Mouse (Mus musculus): Measurements from ENCODE around the gene Ptch1. TPM values are rescaled to one million over a fixed set of nuclear protein-coding genes. Genes with fewer than 3 reads are reported as not detected.

Ptch1 gene
- polyA plus RNA-seq, 1 experiment from 2014 or later = 79.8 TPM

DNA sequence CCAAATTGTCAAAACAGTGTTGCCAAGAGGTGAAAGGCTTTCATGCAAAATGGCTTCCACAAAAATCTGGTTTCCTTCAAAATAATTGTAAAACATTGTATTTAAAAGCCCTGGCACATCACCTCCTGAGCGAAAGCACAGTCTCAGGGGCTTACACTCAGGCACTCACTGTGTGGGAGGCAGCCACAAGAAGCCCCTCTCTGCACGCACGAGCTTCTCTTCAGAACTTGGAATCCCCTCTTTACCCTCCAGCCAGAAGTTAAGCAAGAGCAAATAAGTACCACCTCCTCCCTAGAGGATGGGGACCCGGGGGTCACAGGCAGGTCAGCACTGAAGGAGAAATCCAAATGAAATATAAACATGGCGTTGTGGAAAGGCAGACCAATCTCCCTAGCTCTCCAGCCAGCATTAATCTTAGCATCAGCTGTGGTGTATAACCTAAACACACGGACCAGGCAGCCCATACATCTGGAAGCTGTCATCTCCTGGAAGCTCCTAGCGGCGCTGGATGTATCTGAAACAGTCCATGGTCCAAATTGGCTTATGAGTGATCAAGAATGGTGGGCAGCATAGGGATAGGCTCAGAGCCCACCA, 15.0 kb downstream of the Ptch1 start:
- Histone ChIP-seq H3K4me2 (replicated peaks; ENCODE audit: low read depth, low read length) (peak overlapping the region; percentile 95), H3K9me3 (ENCODE audit: control insufficient read depth, low read depth, low read length) (no peaks in the 10 kb centered on the region), H3K36me3 (ENCODE audit: control insufficient read depth, insufficient read depth, low read length) (peaks cover 26% of the 10 kb centered on the region), H3K4me3 (ENCODE audit: low read depth, low read length) (peak overlapping the region; percentile 28; the same call in 1 of the 2 replicates), H3K4me1 (ENCODE audit: control insufficient read depth, insufficient read depth, low read length) (peaks cover 70% of the 10 kb centered on the region), H3K27me3 (ENCODE audit: control insufficient read depth, insufficient read depth, low read length) (no peaks in the 10 kb centered on the region), H3K27ac (ENCODE audit: low read length) (peak overlapping the region; percentile 85), H3K9ac (replicated peaks; ENCODE audit: low read depth, low read length) (peak overlapping the region; percentile 32; the same call in 1 of the 2 replicates)
- peak; percentile 68; the same call in 1 of the 2 replicates for ATAC-seq (ENCODE audit: insufficient number of reproducible peaks, insufficient read depth, low FRiP score, low read depth)
- WGBS = 10% methylated on average over 8 of the region's 8 CpGs

GRCm38 (mm10) chr13:63556431-63556830, 17.0 kb downstream of the Ptch1 start:
- Histone ChIP-seq H3K4me1 (ENCODE audit: control insufficient read depth, insufficient read depth, low read length) (peaks cover 81% of the 10 kb centered on the region), H3K27ac (ENCODE audit: low read length) (peak overlapping the region; percentile 85), H3K9me3 (ENCODE audit: control insufficient read depth, low read depth, low read length) (no peaks in the 10 kb centered on the region), H3K4me3 (ENCODE audit: low read depth, low read length) (peak overlapping the region; percentile 28; the same call in 1 of the 2 replicates), H3K4me2 (replicated peaks; ENCODE audit: low read depth, low read length) (peak overlapping the region; percentile 95), H3K27me3 (ENCODE audit: control insufficient read depth, insufficient read depth, low read length) (no peaks in the 10 kb centered on the region), H3K36me3 (ENCODE audit: control insufficient read depth, insufficient read depth, low read length) (peaks cover 18% of the 10 kb centered on the region), H3K9ac (replicated peaks; ENCODE audit: low read depth, low read length) (peak overlapping the region; percentile 21; the same call in 1 of the 2 replicates)
- no peak for ATAC-seq (ENCODE audit: insufficient number of reproducible peaks, insufficient read depth, low FRiP score, low read depth)
- WGBS = 9% methylated on average over 1 of the region's 1 CpGs

GRCm38 (mm10) chr13:63555885-63556284, 17.5 kb downstream of the Ptch1 start:
- H3K27me3 ChIP-seq (ENCODE audit: control insufficient read depth, insufficient read depth, low read length) = no peaks in the 10 kb centered on the region
- peak overlapping the region; percentile 85 for H3K27ac ChIP-seq (ENCODE audit: low read length)
- WGBS = 20% methylated on average over 5 of the region's 5 CpGs
- peak overlapping the region; percentile 95 for H3K4me2 ChIP-seq (replicated peaks; ENCODE audit: low read depth, low read length)
- peak overlapping the region; percentile 21 for H3K9ac ChIP-seq (replicated peaks; ENCODE audit: low read depth, low read length)
- H3K4me1 ChIP-seq (ENCODE audit: control insufficient read depth, insufficient read depth, low read length) = peaks cover 86% of the 10 kb centered on the region
- H3K36me3 ChIP-seq (ENCODE audit: control insufficient read depth, insufficient read depth, low read length) = peaks cover 19% of the 10 kb centered on the region; the same call in 1 of the 2 replicates
- H3K4me3 ChIP-seq (ENCODE audit: low read depth, low read length) = peak overlapping the region; percentile 28
- ATAC-seq (ENCODE audit: insufficient number of reproducible peaks, insufficient read depth, low FRiP score, low read depth) = no peak
- no peaks in the 10 kb centered on the region for H3K9me3 ChIP-seq (ENCODE audit: control insufficient read depth, low read depth, low read length)

- H3K9me3 ChIP-seq (ENCODE audit: control insufficient read depth, low read depth, low read length) = no peaks in the 10 kb centered on the region
- H3K36me3 ChIP-seq (ENCODE audit: control insufficient read depth, insufficient read depth, low read length) = peaks cover 20% of the 10 kb centered on the region; the same call in 1 of the 2 replicates
- H3K27me3 ChIP-seq (ENCODE audit: control insufficient read depth, insufficient read depth, low read length) = no peaks in the 10 kb centered on the region
- peak overlapping the region; percentile 85; the same call in 1 of the 2 replicates for H3K27ac ChIP-seq (ENCODE audit: low read length)
- WGBS = 32% methylated on average over 11 of the region's 11 CpGs
- ATAC-seq (ENCODE audit: insufficient number of reproducible peaks, insufficient read depth, low FRiP score, low read depth) = no peak
- H3K4me3 ChIP-seq (ENCODE audit: low read depth, low read length) = peak overlapping the region; percentile 3; the same call in 1 of the 2 replicates
- peaks cover 91% of the 10 kb centered on the region for H3K4me1 ChIP-seq (ENCODE audit: control insufficient read depth, insufficient read depth, low read length)
- H3K4me2 ChIP-seq (replicated peaks; ENCODE audit: low read depth, low read length) = peak overlapping the region; percentile 95
- H3K9ac ChIP-seq (replicated peaks; ENCODE audit: low read depth, low read length) = peak overlapping the region; percentile 21; the same call in 1 of the 2 replicates
These were observed 18.8 kb downstream of the Ptch1 start for GRCm38 (mm10) chr13:63554569-63554968.

DNA sequence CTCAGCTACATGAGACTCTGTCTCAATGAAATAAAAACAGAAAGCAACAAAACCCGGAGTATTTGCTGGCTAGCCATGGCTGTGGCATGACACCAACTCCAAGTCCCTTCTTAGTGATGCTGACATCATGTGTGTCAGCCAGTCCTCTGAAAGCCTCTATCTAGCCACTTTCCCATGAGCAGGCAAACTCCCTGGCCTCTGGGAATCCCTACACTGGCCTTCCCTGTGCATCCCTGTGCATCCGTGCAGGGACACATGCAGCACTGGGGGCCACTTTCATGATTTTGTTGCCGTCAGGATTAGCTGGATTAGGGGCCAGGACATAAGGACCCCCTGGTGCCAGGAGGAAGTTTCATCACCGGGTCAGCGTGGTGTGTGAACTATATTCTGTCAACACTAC, 20.0 kb downstream of the Ptch1 start:
- H3K27ac ChIP-seq (ENCODE audit: low read length) = peak overlapping the region; percentile 49; the same call in 1 of the 2 replicates
- H3K36me3 ChIP-seq (ENCODE audit: control insufficient read depth, insufficient read depth, low read length) = peaks cover 17% of the 10 kb centered on the region; the same call in 1 of the 2 replicates
- peaks cover 93% of the 10 kb centered on the region for H3K4me1 ChIP-seq (ENCODE audit: control insufficient read depth, insufficient read depth, low read length)
- no peak overlapping the region for H3K4me3 ChIP-seq (ENCODE audit: low read depth, low read length)
- no peaks in the 10 kb centered on the region for H3K9me3 ChIP-seq (ENCODE audit: control insufficient read depth, low read depth, low read length)
- 43% methylated on average over 5 of the region's 5 CpGs for WGBS
- no peak for ATAC-seq (ENCODE audit: insufficient number of reproducible peaks, insufficient read depth, low FRiP score, low read depth)
- H3K27me3 ChIP-seq (ENCODE audit: control insufficient read depth, insufficient read depth, low read length) = no peaks in the 10 kb centered on the region
- H3K4me2 ChIP-seq (replicated peaks; ENCODE audit: low read depth, low read length) = peak overlapping the region; percentile 95; the same call in 1 of the 2 replicates
- no peak overlapping the region for H3K9ac ChIP-seq (replicated peaks; ENCODE audit: low read depth, low read length)

DNA sequence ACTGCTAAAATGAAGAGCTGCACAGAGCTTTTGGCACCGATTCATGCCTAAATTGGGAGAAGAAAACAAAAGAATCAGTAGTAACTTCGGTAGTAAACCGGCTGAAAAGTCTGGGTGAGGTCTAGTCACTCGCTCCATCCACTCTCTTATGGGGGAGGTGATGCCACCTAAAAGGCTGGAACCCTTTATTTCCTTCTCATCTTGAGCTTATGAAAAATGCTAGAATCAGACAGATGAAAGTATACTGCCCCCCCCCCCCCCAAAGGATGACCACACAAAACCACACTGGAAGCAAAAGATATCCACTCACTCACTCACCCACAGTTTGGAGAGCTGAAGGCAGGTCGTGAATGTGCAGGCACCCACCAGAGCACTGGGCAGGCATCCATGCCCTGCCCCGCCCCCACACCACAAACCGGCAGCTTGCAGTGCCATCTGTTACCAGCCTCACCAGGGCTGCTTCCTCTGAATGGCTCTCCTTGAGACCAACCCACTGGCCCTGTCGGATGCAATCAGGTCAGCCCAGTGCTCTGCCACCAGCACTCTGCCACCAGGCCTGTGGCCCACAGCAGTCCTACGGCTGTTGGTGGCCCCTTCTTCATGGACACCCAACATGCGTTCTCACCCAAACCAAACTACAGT, 21.0 kb downstream of the Ptch1 start:
- peak overlapping the region; percentile 28 for H3K4me2 ChIP-seq (replicated peaks; ENCODE audit: low read depth, low read length)
- peaks cover 84% of the 10 kb centered on the region for H3K4me1 ChIP-seq (ENCODE audit: control insufficient read depth, insufficient read depth, low read length)
- WGBS = 44% methylated on average over 10 of the region's 10 CpGs
- H3K9me3 ChIP-seq (ENCODE audit: control insufficient read depth, low read depth, low read length) = no peaks in the 10 kb centered on the region
- peaks cover 23% of the 10 kb centered on the region for H3K36me3 ChIP-seq (ENCODE audit: control insufficient read depth, insufficient read depth, low read length)
- H3K27me3 ChIP-seq (ENCODE audit: control insufficient read depth, insufficient read depth, low read length) = no peaks in the 10 kb centered on the region
- H3K27ac ChIP-seq (ENCODE audit: low read length) = peak overlapping the region; percentile 68
- H3K4me3 ChIP-seq (ENCODE audit: low read depth, low read length) = 0 out of 2 replicates have a peak overlapping the region, but pooled peaks have one; percentile 3
- no peak overlapping the region; the same call in 1 of the 2 replicates for H3K9ac ChIP-seq (replicated peaks; ENCODE audit: low read depth, low read length)
- 0 out of 2 replicates have a peak, but pooled peaks have one; percentile 20 for ATAC-seq (ENCODE audit: insufficient number of reproducible peaks, insufficient read depth, low FRiP score, low read depth)

DNA sequence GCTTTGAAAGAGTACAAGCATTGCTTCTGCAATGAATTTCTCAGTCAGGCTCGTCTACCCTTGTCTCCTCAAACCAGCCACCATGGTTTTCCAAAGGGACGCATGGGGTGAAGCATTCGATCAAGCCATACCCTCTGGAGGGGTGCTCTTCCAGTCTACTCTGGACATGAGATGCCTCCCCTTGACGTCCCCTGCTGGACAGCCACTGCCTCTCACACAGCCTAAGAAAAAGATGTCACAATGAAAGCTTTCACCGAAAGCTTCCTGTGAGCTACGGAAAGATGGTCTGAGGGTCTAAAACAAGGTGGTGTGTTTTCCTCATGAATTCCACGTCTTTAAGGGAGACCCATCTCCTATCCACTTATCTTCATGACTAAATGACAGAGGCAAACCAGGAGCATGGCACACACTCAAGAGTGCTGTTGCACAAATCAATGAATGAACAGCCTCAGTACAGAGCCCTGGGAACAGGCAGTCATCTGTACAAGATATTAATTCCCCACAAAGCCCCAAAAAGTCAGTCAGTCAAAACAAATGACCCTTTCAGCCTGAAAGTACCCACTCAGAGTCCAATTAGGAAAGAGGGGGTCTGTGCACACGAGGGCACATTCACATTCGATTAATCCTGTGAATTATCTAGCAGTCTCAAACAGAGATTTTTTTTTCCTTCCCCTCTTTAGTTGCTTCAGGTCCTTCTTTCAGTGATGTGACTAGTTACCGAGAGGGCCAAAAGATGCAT, 21.7 kb downstream of the Ptch1 start:
- peaks cover 77% of the 10 kb centered on the region for H3K4me1 ChIP-seq (ENCODE audit: control insufficient read depth, insufficient read depth, low read length)
- H3K9me3 ChIP-seq (ENCODE audit: control insufficient read depth, low read depth, low read length) = no peaks in the 10 kb centered on the region
- H3K36me3 ChIP-seq (ENCODE audit: control insufficient read depth, insufficient read depth, low read length) = peaks cover 27% of the 10 kb centered on the region
- 46% methylated on average over 10 of the region's 10 CpGs for WGBS
- peak overlapping the region; percentile 68 for H3K27ac ChIP-seq (ENCODE audit: low read length)
- H3K4me2 ChIP-seq (replicated peaks; ENCODE audit: low read depth, low read length) = peak overlapping the region; percentile 28; the same call in 1 of the 2 replicates
- no peaks in the 10 kb centered on the region for H3K27me3 ChIP-seq (ENCODE audit: control insufficient read depth, insufficient read depth, low read length)
- ATAC-seq (ENCODE audit: insufficient number of reproducible peaks, insufficient read depth, low FRiP score, low read depth) = no peak
- H3K9ac ChIP-seq (replicated peaks; ENCODE audit: low read depth, low read length) = no peak overlapping the region
- H3K4me3 ChIP-seq (ENCODE audit: low read depth, low read length) = no peak overlapping the region

- Histone ChIP-seq H3K27me3 (ENCODE audit: control insufficient read depth, insufficient read depth, low read length) (no peaks in the 10 kb centered on the region), H3K4me2 (replicated peaks; ENCODE audit: low read depth, low read length) (no peak overlapping the region; the same call in 1 of the 2 replicates), H3K4me3 (ENCODE audit: low read depth, low read length) (no peak overlapping the region), H3K9me3 (ENCODE audit: control insufficient read depth, low read depth, low read length) (no peaks in the 10 kb centered on the region), H3K27ac (ENCODE audit: low read length) (no peak overlapping the region; the same call in 1 of the 2 replicates), H3K36me3 (ENCODE audit: control insufficient read depth, insufficient read depth, low read length) (peaks cover 32% of the 10 kb centered on the region), H3K4me1 (ENCODE audit: control insufficient read depth, insufficient read depth, low read length) (peaks cover 71% of the 10 kb centered on the region), H3K9ac (replicated peaks; ENCODE audit: low read depth, low read length) (no peak overlapping the region)
- no peak for ATAC-seq (ENCODE audit: insufficient number of reproducible peaks, insufficient read depth, low FRiP score, low read depth)
- 46% methylated on average over 5 of the region's 5 CpGs for WGBS
These were observed 23.0 kb downstream of the Ptch1 start for GRCm38 (mm10) chr13:63550367-63550766.
